Mouse (Mus musculus) embryo, embryonic 11.5 days (tissue): ENCODE measurements around the gene Tpi1.
A peak's percentile ranks its signal among the peaks of the same experiment; 100 is the strongest.
"Not testable (repeated sequence)": the region's sequence is repeated elsewhere in the genome, so short reads cannot be mapped to it uniquely, and the experiment has no call there.

Source experiments
- DNase-seq: peaks from one replicate; pipeline ENCODE4 v3.0.0-alpha.2; 2012; ENCODE audit warnings: low read depth, low spot score

The Tpi1 gene

GRCm38 (mm10) chr6:124809052-124809774, 4.9 kb downstream of the Tpi1 start:
- peak; percentile 70 for DNase-seq

DNA sequence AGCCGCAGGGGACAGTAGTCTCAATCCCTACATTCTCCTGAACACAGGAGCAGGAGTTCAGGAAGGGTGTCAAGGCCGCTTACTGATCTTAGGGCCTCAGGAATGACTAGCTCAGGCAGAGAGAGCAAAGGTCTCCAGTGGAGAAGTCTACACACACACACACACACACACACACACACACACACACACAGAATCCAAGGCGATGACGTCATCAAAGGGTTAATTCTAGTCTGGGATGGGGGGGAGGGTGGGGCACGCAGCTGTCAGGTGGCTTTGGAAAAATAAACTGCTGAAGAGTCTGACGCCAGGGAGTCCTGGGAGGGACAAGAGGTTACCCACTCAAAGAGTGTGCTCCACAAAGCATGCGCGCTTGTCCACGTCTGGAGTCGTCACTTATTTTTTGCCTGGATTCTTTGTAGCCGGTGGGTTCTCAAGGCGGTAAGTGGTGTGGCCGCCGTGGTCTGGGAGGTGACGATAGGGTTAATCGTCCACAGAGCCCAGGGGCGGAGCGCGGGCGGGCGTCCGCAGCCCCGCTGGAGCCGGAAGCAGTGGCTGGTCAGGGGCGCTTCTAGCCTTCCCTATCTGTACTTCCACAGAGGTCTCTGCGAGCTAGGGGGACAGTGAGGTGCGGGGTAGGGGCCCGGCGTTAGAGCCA, 5.6 kb downstream of the Tpi1 start, which contains the start of gene Spsb2:
Gene Spsb2 (plus strand): TSS at position 304 of the 655 bp plus-strand sequence.
- DNase-seq: no peak

DNA sequence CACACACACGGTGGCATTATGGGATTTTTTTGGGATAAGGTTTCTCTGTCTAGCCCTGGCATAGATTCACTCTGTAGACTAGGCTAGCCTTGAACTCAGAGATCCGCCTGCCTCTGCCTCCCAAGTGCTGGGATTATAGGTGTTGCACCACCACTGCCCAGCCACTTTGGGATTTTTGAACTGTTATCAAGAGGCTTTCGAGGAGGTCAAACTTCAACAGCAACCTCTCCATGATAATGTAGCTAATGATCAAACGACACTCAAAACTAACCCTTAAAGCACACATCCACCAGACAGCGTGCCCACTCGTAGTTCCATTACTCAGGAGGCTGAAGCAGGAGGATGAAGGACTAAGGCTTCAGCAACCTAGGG, 6.1 kb downstream of the Tpi1 start:
- no peak for DNase-seq

DNA sequence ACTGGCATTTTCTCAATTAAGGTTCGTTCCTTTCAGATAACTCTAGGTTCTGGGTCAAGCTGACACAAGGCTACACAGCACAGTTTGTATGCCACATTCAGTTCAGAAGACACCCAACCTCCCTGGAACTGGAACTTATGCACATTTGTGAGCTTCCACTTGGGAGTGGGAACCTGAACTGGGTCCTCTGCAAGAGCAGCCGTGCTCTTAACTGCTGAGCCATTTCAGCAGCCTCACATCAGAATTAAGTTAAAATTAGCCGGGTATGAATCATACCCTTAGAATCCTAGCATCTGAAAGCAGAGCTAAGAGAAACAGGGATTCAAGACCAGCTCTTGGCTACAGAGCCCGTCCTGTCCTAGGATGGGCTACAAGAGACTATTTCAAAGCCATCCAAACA, 6.7 kb downstream of the Tpi1 start:
- no peak for DNase-seq

GRCm38 (mm10) chr6:124806446-124807140, 7.5 kb downstream of the Tpi1 start:
- no peak for DNase-seq

GRCm38 (mm10) chr6:124805341-124806321, 8.5 kb downstream of the Tpi1 start:
- peak; percentile 84 for DNase-seq

GRCm38 (mm10) chr6:124804341-124804740, 9.8 kb downstream of the Tpi1 start:
- no peak for DNase-seq

GRCm38 (mm10) chr6:124803691-124804090, 10.4 kb downstream of the Tpi1 start:
- not testable (repeated sequence) for DNase-seq

DNA sequence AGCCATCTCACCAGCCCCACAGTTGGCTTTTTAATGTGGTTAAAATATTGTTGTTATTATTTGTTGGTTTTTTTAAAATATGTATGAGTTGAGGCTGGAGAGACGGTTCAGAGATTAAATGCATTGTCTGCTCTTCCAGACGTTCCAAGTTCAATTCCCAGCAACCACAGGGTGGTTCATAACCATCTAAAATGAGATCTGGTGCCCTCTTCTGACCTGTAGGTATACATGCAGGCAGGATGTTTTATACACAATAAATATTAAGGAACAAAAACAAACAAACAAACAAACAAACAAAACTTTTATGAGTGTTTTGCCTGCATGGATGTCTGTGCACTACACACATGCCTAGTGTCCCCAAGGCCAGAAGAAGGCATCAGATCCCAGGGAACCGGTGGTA, 11.0 kb downstream of the Tpi1 start:
- DNase-seq: no peak

DNA sequence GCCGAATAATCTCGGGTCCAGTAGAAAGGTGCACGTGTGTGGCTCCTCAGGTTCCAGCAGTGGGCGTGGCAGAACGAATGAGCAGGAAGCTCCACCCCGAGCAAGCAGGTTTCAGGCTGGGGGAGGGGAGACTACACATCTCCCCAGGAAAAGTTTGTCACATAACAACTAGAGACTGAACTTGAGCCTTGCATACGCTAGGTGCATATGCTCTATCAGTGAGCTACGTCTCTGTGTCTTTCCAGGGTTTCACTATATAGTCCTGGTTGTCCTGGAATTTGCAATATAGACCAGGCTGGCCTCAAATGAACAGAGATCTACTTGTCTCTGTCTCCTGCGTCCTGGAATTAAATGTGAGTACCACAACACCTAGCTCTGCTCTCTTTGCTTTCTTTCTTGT, 11.7 kb downstream of the Tpi1 start:
- DNase-seq: not testable (repeated sequence)

DNA sequence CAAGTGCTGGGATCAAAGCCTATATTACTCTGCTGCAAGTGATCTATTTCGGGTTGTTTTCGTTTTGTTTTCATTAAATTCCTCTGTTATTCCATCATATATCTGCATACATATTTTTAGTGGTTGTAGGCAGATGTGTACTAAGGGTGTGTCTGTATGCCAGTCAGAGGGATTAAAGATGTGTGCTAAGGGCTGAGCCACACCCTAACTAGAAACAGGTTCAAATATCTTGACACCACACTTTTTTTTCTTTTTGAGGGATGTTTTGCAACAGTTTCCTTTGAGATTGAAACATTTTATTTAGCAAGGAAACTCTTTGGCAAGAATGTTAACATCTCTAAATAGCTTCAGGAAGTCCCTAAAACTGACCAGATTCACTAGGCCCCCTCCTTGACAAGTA, 17.9 kb downstream of the Tpi1 start:
- no peak for DNase-seq

- DNase-seq: no peak
These were observed 18.3 kb downstream of the Tpi1 start for GRCm38 (mm10) chr6:124795781-124796180.

DNA sequence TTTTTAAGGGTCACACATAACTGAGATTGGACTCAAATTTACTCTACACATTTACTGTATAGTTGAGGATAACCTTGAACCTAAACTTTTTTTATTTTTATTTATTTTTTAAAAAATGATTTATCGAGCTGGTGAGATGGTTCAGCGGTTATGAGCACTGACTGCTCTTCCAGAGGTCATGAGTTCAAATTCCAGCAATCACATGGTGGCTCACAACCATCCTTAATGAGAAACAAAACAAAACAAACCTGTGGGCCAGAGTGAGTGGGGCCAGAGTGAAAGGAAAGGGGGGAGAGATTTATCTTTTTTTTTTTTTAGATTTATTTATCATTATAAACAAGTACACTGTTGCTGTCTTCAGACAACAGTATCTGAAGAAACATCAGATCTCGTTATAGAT, 22.2 kb downstream of the Tpi1 start:
- DNase-seq: no peak

GRCm38 (mm10) chr6:124790121-124790520, 24.0 kb downstream of the Tpi1 start:
- DNase-seq: no peak

DNA sequence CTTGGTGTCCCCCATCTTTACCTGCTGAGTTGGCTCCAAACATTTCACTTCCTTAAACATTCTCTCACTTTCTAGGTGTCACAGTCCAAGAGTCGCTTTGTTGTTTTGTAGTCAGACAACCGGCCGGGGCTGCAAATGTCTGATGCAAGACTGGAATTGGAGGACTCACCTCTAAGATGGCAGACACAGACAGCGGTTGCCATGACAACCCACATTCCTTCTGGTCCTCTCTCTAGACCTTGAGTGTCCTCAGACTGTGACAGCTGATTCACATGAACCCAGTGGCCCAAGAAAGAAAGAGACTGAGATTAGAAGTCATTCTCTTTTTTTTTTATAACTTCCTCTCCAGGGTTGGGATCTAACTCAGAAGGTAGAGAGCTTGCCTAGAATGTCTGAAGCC, 24.6 kb downstream of the Tpi1 start:
- no peak for DNase-seq

- DNase-seq: no peak
These were observed 26.4 kb downstream of the Tpi1 start for GRCm38 (mm10) chr6:124787722-124788121.

DNA sequence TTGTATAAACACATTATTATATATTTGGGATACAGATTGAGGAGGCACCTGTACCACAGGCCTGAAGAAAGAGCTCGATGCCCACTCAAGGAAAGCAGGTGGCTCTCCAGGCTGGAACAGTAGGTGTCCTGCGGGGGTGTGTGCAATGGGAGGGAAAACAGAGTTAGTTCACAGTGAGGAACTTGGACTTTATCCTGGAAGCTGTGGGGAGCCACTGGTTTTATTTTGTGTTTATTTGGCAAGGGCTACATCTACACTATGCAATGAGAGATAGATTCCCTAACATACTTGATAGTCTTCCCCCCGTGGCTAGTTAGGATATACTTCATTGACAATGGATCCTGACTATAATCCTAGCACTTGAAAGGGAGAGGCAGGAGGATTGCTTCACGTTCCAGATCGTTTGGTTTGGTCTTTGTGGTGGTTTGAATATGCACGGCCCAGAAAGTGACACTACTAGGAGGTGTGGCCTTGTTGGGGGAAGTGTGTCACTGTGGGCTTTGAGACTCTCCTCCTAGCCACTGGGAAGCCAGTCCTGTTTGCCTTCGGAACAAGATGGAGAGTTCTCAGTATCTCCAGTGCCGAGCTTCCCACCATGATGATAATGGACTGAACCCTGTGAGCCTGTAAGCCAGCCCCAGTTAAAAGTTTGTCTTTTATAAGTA, 27.2 kb downstream of the Tpi1 start:
- DNase-seq: no peak

DNA sequence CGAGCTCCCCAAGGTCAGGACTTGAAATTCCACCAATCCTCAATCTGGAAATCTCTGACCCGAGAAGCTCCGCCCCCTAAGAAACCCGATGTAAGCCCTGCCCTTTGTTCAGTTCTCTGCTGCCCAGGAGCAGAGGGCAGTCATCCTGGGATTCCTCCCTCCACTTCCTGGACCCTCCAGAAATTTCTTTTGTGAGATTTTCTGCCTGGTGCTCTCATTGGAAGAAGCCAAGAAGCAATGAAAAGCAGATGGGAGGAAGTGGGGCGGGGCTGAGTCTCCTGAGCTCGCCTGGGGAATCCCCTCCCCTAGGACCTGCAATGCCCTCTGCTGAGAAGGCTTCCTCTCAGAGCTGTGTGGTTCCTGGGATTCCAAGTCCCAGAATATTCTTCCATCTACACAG, 31.7 kb downstream of the Tpi1 start:
- DNase-seq: no peak

DNA sequence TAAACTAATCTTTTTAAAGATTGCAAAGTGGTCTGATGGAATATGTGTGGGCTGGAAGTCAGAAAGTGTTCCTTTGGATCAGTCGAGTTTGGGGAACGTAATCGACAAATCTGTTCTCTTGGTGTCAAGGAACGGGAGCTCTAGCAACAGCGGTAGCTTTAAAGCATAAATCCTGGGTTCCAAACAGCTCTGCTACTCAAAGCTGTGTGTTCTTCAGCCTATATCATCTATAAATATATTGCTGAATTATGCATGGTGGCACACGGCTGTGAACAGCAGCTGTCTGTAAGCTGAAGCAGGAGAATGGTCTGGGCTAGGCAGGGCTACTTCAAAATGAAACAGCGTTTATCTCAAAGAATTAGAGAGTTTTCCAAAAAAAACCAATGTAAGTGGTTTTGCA, 33.2 kb downstream of the Tpi1 start:
- no peak for DNase-seq

- DNase-seq: no peak
These were observed 34.1 kb downstream of the Tpi1 start for GRCm38 (mm10) chr6:124779984-124780416.
